Mouse (Mus musculus) heart, adult 2 months (tissue): Measurements from ENCODE around the gene Sdf2l1. TPM values are rescaled to one million over a fixed set of nuclear protein-coding genes. Genes with fewer than 3 reads are reported as not detected.
"Not testable (repeated sequence)": the region's sequence is repeated elsewhere in the genome, so short reads cannot be mapped to it uniquely, and the experiment has no call there.

ENCODE experiments used
- DNase-seq, 2 experiments: peaks; one replicate each; pipeline ENCODE4 v3.0.0; 2021
- H3K27ac ChIP-seq: fragments of 200-600 bp; 2 replicates; pipeline ENCODE4 v1.8.1; 2022
- H3K27me3 ChIP-seq: fragments of 200-500 bp; 2 replicates; pipeline ENCODE4 v1.6.1; 2012; ENCODE audit warnings: mild to moderate bottlenecking, low read length, inconsistent platforms, mixed read lengths; ENCODE audit not compliant: control insufficient read depth, insufficient read depth
- H3K36me3 ChIP-seq: fragments of 200-500 bp; 2 replicates; pipeline ENCODE4 v1.6.1; 2012; ENCODE audit warnings: low read length, inconsistent platforms; ENCODE audit not compliant: control insufficient read depth, insufficient read depth
- H3K4me1 ChIP-seq: fragments of 200-500 bp; 2 replicates; pipeline ENCODE4 v1.6.1; 2011; ENCODE audit warnings: low read length; ENCODE audit not compliant: control insufficient read depth, insufficient read depth
- H3K4me3 ChIP-seq: fragments of 200-600 bp; 2 replicates; pipeline ENCODE4 v1.8.1; 2022
- H3K79me2 ChIP-seq: fragments of 200-500 bp; replicated peaks from 2 replicates; pipeline ENCODE4 v1.6.1; 2012; ENCODE audit warnings: mild to moderate bottlenecking, inconsistent platforms, low read length, moderate library complexity, mixed read lengths; ENCODE audit not compliant: control insufficient read depth, insufficient read depth
- H3K9ac ChIP-seq: fragments of 200-500 bp; 2 replicates; pipeline ENCODE4 v1.6.1; 2012; ENCODE audit warnings: low read depth, mild to moderate bottlenecking, control low read depth, inconsistent platforms, low read length, mixed read lengths
- CTCF ChIP-seq: fragments of 200-600 bp; IDR thresholded peaks from 2 replicates; pipeline ENCODE4 v1.8.1; 2022; ENCODE audit warnings: antibody characterized with exemption, mild to moderate bottlenecking, moderate library complexity
- EP300 ChIP-seq: fragments of 200-500 bp; IDR thresholded peaks from 2 replicates; pipeline ENCODE4 v1.6.1; 2011; ENCODE audit warnings: low read depth, low read length, control low read depth; ENCODE audit not compliant: insufficient read depth
- POLR2A ChIP-seq: fragments of 200-500 bp; IDR thresholded peaks from 2 replicates; pipeline ENCODE4 v1.6.1; 2011; ENCODE audit warnings: mild to moderate bottlenecking, low read depth, low read length, control low read depth; ENCODE audit not compliant: insufficient read depth
- WGBS: fragments of 180-500 bp; shearing (Covaris S2); methylation state at CpG from one replicate; pipeline ENCODE4 v1.1.7; 2018; 5-methylcytosine and 5-hydroxymethylcytosine counted together
- intact Hi-C: fragments of 180-260 bp; cut with DNase I; formaldehyde crosslinking; loops from one replicate; pipeline ENCODE4 v1.15.1; 2025
- polyA plus RNA-seq: library from polyadenylated mRNA; depleted of rRNA; stranded (reverse); fragments of >200 nt; gene quantifications from 2 replicates; pipeline ENCODE4 v1.2.3, GENCODE M21; 2012
- total RNA-seq, 2 experiments: library from RNA; stranded (reverse); gene quantifications; 2 replicates each; pipeline ENCODE4 v1.2.3; 2021

Gene Sdf2l1
- total and polyA plus RNA-seq, 3 experiments, result 8.9 to 22.5 (median 19.1) TPM

- no peak overlapping the region for H3K27ac ChIP-seq
- intact Hi-C loops, result no loop called here
- H3K4me1 ChIP-seq, result no peaks in the 10 kb centered on the region
- no peaks in the 10 kb centered on the region for H3K27me3 ChIP-seq
- H3K4me3 ChIP-seq, result no peak overlapping the region
- WGBS, result 86% methylated on average over 5 of the region's 5 CpGs
- H3K79me2 ChIP-seq, result 0 out of 2 replicates have a peak, but pooled peaks cover 2% of the 10 kb centered on the region
- peaks cover 6% of the 10 kb centered on the region for H3K36me3 ChIP-seq
- no peak for TF ChIP-seq EP300
- TF ChIP-seq POLR2A, result no peak
- no peak for TF ChIP-seq CTCF
- DNase-seq, result no peak
- no peak overlapping the region for H3K9ac ChIP-seq
Observed at GRCm38 (mm10) chr16:17168049-17168448, 35.9 kb upstream of the Sdf2l1 start.

- no peaks in the 10 kb centered on the region for H3K4me1 ChIP-seq
- H3K79me2 ChIP-seq, result 0 out of 2 replicates have a peak, but pooled peaks cover 2% of the 10 kb centered on the region
- H3K27ac ChIP-seq, result no peak overlapping the region
- no peak for DNase-seq
- no peaks in the 10 kb centered on the region for H3K27me3 ChIP-seq
- H3K36me3 ChIP-seq, result peaks cover 6% of the 10 kb centered on the region
- no peak overlapping the region for H3K4me3 ChIP-seq
- TF ChIP-seq POLR2A, result no peak
- TF ChIP-seq EP300, result no peak
- no peak for TF ChIP-seq CTCF
- intact Hi-C loops, result no loop called here
- no peak overlapping the region for H3K9ac ChIP-seq
Observed at GRCm38 (mm10) chr16:17167179-17167578, 35.0 kb upstream of the Sdf2l1 start.

GRCm38 (mm10) chr16:17165478-17165877 is 33.3 kb upstream of the Sdf2l1 start:
- DNase-seq, H3K27ac ChIP-seq, intact Hi-C loops, H3K9ac ChIP-seq, H3K4me3 ChIP-seq, H3K36me3 ChIP-seq, H3K4me1 ChIP-seq, H3K27me3 ChIP-seq, H3K79me2 ChIP-seq: not testable (repeated sequence)
- 87% methylated on average over 1 of the region's 1 CpGs for WGBS

GRCm38 (mm10) chr16:17154346-17154745 is 22.2 kb upstream of the Sdf2l1 start:
- no peak for DNase-seq
- H3K27me3 ChIP-seq, result no peaks in the 10 kb centered on the region
- no peaks in the 10 kb centered on the region for H3K79me2 ChIP-seq
- no peaks in the 10 kb centered on the region for H3K4me1 ChIP-seq
- intact Hi-C loops, result loop anchor here (5.0 kb wide), 1 partner anchor 123 kb away; the partner anchor contains the start of gene Tmem191c
- TF ChIP-seq EP300 (no peak), POLR2A (no peak), CTCF (no peak)
- no peak overlapping the region for H3K4me3 ChIP-seq
- WGBS, result 86% methylated on average over 2 of the region's 2 CpGs
- H3K27ac ChIP-seq, result no peak overlapping the region
- no peak overlapping the region for H3K9ac ChIP-seq
- H3K36me3 ChIP-seq, result peaks cover 2% of the 10 kb centered on the region

GRCm38 (mm10) chr16:17151874-17152273 is 19.7 kb upstream of the Sdf2l1 start:
- TF ChIP-seq POLR2A (no peak), CTCF (no peak), EP300 (no peak)
- intact Hi-C loops, result loop anchor here (5.0 kb wide), 1 partner anchor 125 kb away; the partner anchor contains the start of gene Tmem191c
- Histone ChIP-seq H3K27ac (no peak overlapping the region), H3K4me3 (no peak overlapping the region), H3K36me3 (no peaks in the 10 kb centered on the region; the same call in 1 of the 2 replicates), H3K79me2 (no peaks in the 10 kb centered on the region), H3K4me1 (no peaks in the 10 kb centered on the region), H3K9ac (no peak overlapping the region), H3K27me3 (no peaks in the 10 kb centered on the region)
- DNase-seq, result no peak
- WGBS, result 94% methylated on average over 4 of the region's 4 CpGs

- H3K9ac ChIP-seq, result no peak overlapping the region
- no peaks in the 10 kb centered on the region; the same call in 1 of the 2 replicates for H3K36me3 ChIP-seq
- H3K27ac ChIP-seq, result no peak overlapping the region
- intact Hi-C loops, result loop anchor here (5.0 kb wide), 1 partner anchor 127 kb away; the partner anchor contains the start of gene Tmem191c
- H3K27me3 ChIP-seq, result no peaks in the 10 kb centered on the region
- no peak for DNase-seq
- WGBS, result 74% methylated on average over 7 of the region's 7 CpGs
- H3K4me3 ChIP-seq, result no peak overlapping the region
- H3K4me1 ChIP-seq, result no peaks in the 10 kb centered on the region
- H3K79me2 ChIP-seq, result no peaks in the 10 kb centered on the region
- TF ChIP-seq EP300 (no peak), CTCF (no peak), POLR2A (no peak)
Observed at GRCm38 (mm10) chr16:17150520-17151258, 18.5 kb upstream of the Sdf2l1 start.
